Mouse (Mus musculus): ENCODE measurements around the gene 1500011B03Rik. TPM values are rescaled to one million over a fixed set of nuclear protein-coding genes. Genes with fewer than 3 reads are reported as not detected.
A peak's percentile ranks its signal among the peaks of the same experiment; 100 is the strongest.
"Not testable (repeated sequence)": the region's sequence is repeated elsewhere in the genome, so short reads cannot be mapped to it uniquely, and the experiment has no call there.

Gene 1500011B03Rik
- polyA plus RNA-seq (2014; fragmentation: Nextera tagmentation; extraction: Ambion mirVana): 112 and 113 TPM in 2 replicates

DNA sequence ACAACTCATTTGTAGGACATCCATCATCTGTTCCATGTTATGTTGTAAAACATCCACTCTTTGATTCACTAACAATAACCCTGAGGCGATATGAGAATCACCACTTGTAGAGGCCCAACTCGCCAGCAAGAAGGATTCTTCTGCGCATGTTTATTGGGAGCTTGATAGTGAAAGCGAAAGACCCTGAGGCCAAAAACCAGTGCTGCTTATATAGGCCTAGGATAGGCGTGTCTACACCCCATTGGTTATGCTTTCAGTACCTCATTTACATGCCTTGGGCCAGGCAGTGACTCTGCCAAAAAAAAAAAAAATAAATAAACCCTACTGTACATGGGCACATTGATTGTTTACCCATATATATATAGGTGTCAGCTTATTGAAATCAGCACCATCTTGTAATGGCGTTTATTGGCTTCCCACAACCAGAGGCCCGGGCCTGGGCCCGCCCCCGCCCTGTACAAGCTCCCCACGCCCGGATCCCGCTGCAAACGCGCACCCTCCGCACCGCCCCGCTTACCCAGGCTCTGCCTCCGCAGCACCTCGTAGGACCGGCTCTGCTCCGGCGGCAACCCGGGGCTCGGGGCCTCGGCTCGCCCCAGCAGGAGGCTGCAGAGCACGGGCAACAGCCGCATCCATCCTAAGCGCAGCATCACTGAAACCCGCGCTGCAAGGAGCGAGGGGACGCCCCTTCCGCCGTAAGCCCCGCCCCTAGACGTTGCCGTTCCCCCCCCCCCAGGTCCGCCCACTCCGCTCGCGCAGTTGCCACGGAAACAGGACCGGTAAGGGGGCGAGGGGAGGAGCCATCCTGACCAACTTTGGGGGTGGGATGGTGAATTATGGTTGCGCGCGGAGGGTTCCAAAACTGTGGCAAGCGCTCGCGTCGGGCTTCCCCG is at the start of gene 1500011B03Rik:
TSS of gene 1500011B03Rik (minus strand) at position 673 of the 893 bp plus-strand sequence.
- WGBS: 9% methylated on average over 52 of the region's 53 CpGs
- peaks cover 4% of the 10 kb centered on the region; the same call in 1 of the 2 replicates for H3K9me3 ChIP-seq (ENCODE audit: control insufficient read depth, low read depth, low read length)
- H3K27ac ChIP-seq (ENCODE audit: low read length): peak within 1 kb of the TSS; percentile 80; the same call in 1 of the 2 replicates
- H3K27me3 ChIP-seq (ENCODE audit: control insufficient read depth, insufficient read depth, low read length): no peaks in the 10 kb centered on the region
- peak within 1 kb of the TSS; percentile 53 for H3K4me2 ChIP-seq (replicated peaks; ENCODE audit: low read depth, low read length)
- H3K9ac ChIP-seq (replicated peaks; ENCODE audit: low read depth, low read length): peak within 1 kb of the TSS; percentile 57
- H3K36me3 ChIP-seq (ENCODE audit: control insufficient read depth, insufficient read depth, low read length): no peaks in the 10 kb centered on the region
- H3K4me3 ChIP-seq (ENCODE audit: low read depth, low read length): peak within 1 kb of the TSS; percentile 69
- H3K4me1 ChIP-seq (ENCODE audit: control insufficient read depth, insufficient read depth, low read length): no peaks in the 10 kb centered on the region; the same call in 1 of the 2 replicates
- peak; percentile 83 for ATAC-seq (ENCODE audit: insufficient number of reproducible peaks, insufficient read depth, low FRiP score, low read depth)

DNA sequence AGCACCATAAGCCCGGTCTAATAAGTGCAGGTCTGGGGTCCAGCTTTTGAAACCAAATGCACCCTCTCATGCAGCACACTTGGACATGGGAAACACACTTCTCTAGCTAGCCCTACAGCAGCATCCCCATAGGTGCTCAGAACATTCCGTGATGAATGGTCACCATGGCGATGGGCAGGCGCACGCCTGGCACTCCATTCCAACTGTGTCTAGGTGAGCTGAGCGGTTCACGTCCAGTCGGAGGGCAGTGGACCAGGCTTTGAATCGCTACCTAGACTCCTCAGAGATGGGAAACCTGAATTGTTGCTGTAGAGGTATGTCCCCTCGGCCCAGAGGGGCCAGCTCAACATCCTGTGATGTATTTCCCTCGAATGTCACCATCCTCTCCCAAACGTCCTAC is 42.0 kb upstream of the 1500011B03Rik start:
- H3K36me3 ChIP-seq (ENCODE audit: control insufficient read depth, insufficient read depth, low read length): no peaks in the 10 kb centered on the region
- no peak for ATAC-seq (ENCODE audit: insufficient number of reproducible peaks, insufficient read depth, low FRiP score, low read depth)
- WGBS: 90% methylated on average over 12 of the region's 12 CpGs

DNA sequence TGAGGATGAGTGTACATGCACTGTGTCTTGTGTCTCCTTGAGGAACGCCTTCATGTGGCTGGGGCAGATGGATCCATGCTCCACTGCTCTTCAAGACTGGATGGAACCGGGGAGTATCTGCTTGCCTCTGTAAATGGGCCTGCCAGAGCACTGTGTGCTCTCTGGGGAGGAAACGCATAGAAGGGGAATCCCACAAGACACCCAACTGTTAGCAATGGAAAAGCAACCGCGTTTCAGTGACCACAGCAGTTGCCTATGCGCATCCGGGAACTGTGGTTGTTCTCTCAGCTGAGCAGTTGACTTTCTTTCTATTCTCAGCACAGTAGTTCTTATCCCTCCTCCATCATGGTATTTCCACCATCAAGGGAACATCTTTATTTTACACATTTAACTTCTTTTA is 41.5 kb upstream of the 1500011B03Rik start:
- H3K9me3 ChIP-seq (ENCODE audit: control insufficient read depth, low read depth, low read length): peaks cover 6% of the 10 kb centered on the region
- ATAC-seq (ENCODE audit: insufficient number of reproducible peaks, insufficient read depth, low FRiP score, low read depth): no peak
- H3K4me2 ChIP-seq (replicated peaks; ENCODE audit: low read depth, low read length): no peak overlapping the region
- H3K27ac ChIP-seq (ENCODE audit: low read length): no peak overlapping the region
- H3K9ac ChIP-seq (replicated peaks; ENCODE audit: low read depth, low read length): no peak overlapping the region
- H3K4me3 ChIP-seq (ENCODE audit: low read depth, low read length): no peak overlapping the region
- no peaks in the 10 kb centered on the region for H3K36me3 ChIP-seq (ENCODE audit: control insufficient read depth, insufficient read depth, low read length)
- no peaks in the 10 kb centered on the region for H3K27me3 ChIP-seq (ENCODE audit: control insufficient read depth, insufficient read depth, low read length)
- WGBS: 85% methylated on average over 7 of the region's 7 CpGs
- no peaks in the 10 kb centered on the region for H3K4me1 ChIP-seq (ENCODE audit: control insufficient read depth, insufficient read depth, low read length)

More for the DNA sequence above, 42.0 kb upstream of the 1500011B03Rik start:
- H3K4me1 ChIP-seq (ENCODE audit: control insufficient read depth, insufficient read depth, low read length): no peaks in the 10 kb centered on the region
- H3K4me2 ChIP-seq (replicated peaks; ENCODE audit: low read depth, low read length): no peak overlapping the region
- peaks cover 6% of the 10 kb centered on the region for H3K9me3 ChIP-seq (ENCODE audit: control insufficient read depth, low read depth, low read length)
- H3K4me3 ChIP-seq (ENCODE audit: low read depth, low read length): no peak overlapping the region
- no peak overlapping the region for H3K27ac ChIP-seq (ENCODE audit: low read length)
- no peaks in the 10 kb centered on the region for H3K27me3 ChIP-seq (ENCODE audit: control insufficient read depth, insufficient read depth, low read length)
- no peak overlapping the region for H3K9ac ChIP-seq (replicated peaks; ENCODE audit: low read depth, low read length)

DNA sequence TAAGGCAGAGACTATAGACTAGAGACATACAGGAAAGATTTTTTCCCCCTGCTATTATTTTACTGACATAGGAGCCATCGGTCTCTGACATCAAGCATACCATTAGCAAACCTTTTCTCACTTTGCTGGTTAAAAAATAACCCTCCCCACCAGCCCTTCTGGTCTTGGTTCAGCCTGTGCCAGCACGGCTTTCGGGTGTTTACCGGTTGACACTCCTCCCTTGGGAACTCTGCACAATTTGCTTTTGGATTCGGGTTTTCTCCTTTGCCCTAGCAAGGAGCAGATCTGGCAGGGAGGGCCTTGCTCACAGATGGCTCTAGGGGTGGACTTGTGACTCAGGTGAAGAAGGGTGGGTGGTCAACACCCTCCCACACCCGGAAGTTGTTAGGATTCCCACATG is 38.5 kb upstream of the 1500011B03Rik start:
- ATAC-seq (ENCODE audit: insufficient number of reproducible peaks, insufficient read depth, low FRiP score, low read depth): no peak

DNA sequence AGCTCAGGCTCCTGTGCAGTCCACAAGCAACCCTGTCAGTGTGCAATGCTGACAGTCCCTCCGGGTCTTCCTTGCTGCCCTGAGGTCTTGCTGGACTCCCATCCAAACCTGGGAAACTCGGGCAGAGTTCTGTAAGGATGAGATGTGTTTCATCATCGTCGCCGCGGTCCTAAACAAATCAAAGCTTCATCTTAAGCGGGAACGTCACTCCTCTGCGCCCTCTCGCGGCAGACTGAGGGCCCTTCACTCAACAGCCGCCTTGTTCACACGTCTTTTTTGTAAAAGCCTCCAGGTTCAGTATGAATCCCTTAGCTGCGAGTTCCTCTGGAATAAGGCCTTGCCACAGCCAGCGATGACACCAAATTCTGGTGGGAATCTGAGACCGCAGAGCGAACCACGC is 36.0 kb upstream of the 1500011B03Rik start:
- Histone ChIP-seq H3K9me3 (ENCODE audit: control insufficient read depth, low read depth, low read length) (no peaks in the 10 kb centered on the region), H3K36me3 (ENCODE audit: control insufficient read depth, insufficient read depth, low read length) (no peaks in the 10 kb centered on the region), H3K27me3 (ENCODE audit: control insufficient read depth, insufficient read depth, low read length) (no peaks in the 10 kb centered on the region), H3K9ac (replicated peaks; ENCODE audit: low read depth, low read length) (no peak overlapping the region), H3K27ac (ENCODE audit: low read length) (no peak overlapping the region), H3K4me3 (ENCODE audit: low read depth, low read length) (peak overlapping the region; percentile 15; the same call in 1 of the 2 replicates), H3K4me2 (replicated peaks; ENCODE audit: low read depth, low read length) (peak overlapping the region; percentile 49), H3K4me1 (ENCODE audit: control insufficient read depth, insufficient read depth, low read length) (no peaks in the 10 kb centered on the region)
- no peak for ATAC-seq (ENCODE audit: insufficient number of reproducible peaks, insufficient read depth, low FRiP score, low read depth)
- 6% methylated on average over 18 of the region's 18 CpGs for WGBS

More for the DNA sequence above, 38.5 kb upstream of the 1500011B03Rik start:
- Histone ChIP-seq H3K4me3 (ENCODE audit: low read depth, low read length) (no peak overlapping the region), H3K4me2 (replicated peaks; ENCODE audit: low read depth, low read length) (no peak overlapping the region), H3K4me1 (ENCODE audit: control insufficient read depth, insufficient read depth, low read length) (no peaks in the 10 kb centered on the region), H3K27ac (ENCODE audit: low read length) (no peak overlapping the region), H3K27me3 (ENCODE audit: control insufficient read depth, insufficient read depth, low read length) (no peaks in the 10 kb centered on the region), H3K9ac (replicated peaks; ENCODE audit: low read depth, low read length) (no peak overlapping the region), H3K36me3 (ENCODE audit: control insufficient read depth, insufficient read depth, low read length) (no peaks in the 10 kb centered on the region), H3K9me3 (ENCODE audit: control insufficient read depth, low read depth, low read length) (no peaks in the 10 kb centered on the region)
- 50% methylated on average over 6 of the region's 6 CpGs for WGBS

DNA sequence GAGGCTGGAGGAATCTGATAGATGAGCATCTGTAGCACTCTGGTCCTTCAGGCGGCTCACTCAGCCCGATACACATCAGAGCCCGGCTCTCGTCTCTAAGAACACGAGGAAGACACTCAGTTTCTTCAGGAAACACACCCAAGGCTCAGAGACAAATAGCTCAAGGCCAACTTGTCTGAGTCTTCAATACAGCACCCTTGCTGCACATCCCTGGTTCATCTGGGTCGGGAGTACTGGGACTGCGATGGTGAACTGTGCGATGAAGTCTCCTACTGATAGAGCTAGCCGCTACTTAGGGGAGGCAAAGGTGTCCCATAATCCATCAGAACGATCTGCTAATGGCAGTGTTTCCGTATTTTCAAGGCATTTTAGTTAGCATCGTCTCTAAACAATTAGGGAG is 35.3 kb upstream of the 1500011B03Rik start, which contains the start of gene Gm9936:
TSS of gene Gm9936 (minus strand) at position 101 of the 400 bp plus-strand sequence.
- Histone ChIP-seq H3K27me3 (ENCODE audit: control insufficient read depth, insufficient read depth, low read length) (no peaks in the 10 kb centered on the region), H3K4me2 (replicated peaks; ENCODE audit: low read depth, low read length) (peak within 1 kb of the TSS; percentile 49), H3K4me1 (ENCODE audit: control insufficient read depth, insufficient read depth, low read length) (no peaks in the 10 kb centered on the region), H3K36me3 (ENCODE audit: control insufficient read depth, insufficient read depth, low read length) (no peaks in the 10 kb centered on the region), H3K9me3 (ENCODE audit: control insufficient read depth, low read depth, low read length) (no peaks in the 10 kb centered on the region), H3K9ac (replicated peaks; ENCODE audit: low read depth, low read length) (no peak within 1 kb of the TSS), H3K4me3 (ENCODE audit: low read depth, low read length) (peak within 1 kb of the TSS; percentile 15; the same call in 1 of the 2 replicates), H3K27ac (ENCODE audit: low read length) (no peak within 1 kb of the TSS)
- no peak for ATAC-seq (ENCODE audit: insufficient number of reproducible peaks, insufficient read depth, low FRiP score, low read depth)
- WGBS: 74% methylated on average over 12 of the region's 12 CpGs

DNA sequence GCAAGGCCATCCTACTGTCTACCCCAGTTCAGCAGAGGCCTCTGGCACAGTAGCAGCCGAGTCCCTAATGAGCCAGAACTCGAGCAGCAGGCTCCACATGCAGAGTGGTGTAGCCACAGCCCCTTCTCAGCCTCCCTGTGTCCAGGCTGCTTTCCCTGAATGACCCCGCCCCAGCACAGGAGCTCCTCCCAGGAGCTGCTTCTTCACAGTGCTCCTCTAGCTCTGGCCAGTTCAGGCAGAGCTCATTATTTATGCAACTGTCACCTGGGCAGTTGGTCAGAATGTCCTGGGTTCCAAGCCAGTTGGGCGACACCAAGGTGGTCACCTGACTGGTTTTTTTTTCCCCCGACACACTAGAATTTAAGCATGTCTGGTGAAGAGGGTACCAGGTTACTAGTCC is 30.1 kb upstream of the 1500011B03Rik start, which contains the start of gene 4930519G04Rik:
TSS of gene 4930519G04Rik (plus strand) at position 301 of the 400 bp plus-strand sequence.
- not testable (repeated sequence) for ATAC-seq (ENCODE audit: insufficient number of reproducible peaks, insufficient read depth, low FRiP score, low read depth); H3K36me3 ChIP-seq (ENCODE audit: control insufficient read depth, insufficient read depth, low read length); H3K4me1 ChIP-seq (ENCODE audit: control insufficient read depth, insufficient read depth, low read length); H3K9me3 ChIP-seq (ENCODE audit: control insufficient read depth, low read depth, low read length); H3K4me3 ChIP-seq (ENCODE audit: low read depth, low read length); H3K27ac ChIP-seq (ENCODE audit: low read length); H3K9ac ChIP-seq (replicated peaks; ENCODE audit: low read depth, low read length); H3K4me2 ChIP-seq (replicated peaks; ENCODE audit: low read depth, low read length); H3K27me3 ChIP-seq (ENCODE audit: control insufficient read depth, insufficient read depth, low read length)
- WGBS: 70% methylated on average over 3 of the region's 5 CpGs

DNA sequence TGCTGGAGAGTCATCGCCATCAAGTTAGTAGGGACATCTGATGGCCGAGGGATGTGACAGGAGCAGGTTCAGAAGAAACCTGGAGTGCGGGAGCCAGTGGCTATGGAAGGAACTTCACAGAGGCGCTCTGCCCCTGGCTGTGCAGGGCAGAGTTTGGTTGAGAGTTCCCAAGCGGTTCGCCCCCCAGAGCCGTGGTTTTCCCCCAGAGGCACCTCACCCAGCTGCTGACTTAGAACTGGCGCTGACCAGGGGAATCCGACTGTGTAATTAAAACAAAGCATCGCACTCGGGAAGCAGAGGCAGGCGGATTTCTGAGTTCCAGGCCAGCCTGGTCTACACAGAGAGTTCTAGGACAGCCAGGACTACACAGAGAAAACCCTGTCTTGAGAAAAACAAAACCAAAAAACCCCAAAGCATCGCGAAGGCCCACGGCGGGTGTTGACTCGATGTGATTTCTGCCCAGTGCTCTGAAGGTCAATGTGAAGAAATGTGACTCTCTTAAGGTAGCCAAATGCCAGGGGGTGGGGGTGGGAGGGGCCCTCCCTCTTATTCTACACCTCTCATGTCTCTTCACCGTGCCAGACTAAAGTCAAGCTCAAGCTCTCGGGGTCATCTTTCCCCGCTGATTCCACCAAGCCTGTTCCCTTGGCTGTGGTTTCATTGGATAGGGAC is 28.4 kb upstream of the 1500011B03Rik start:
- H3K36me3 ChIP-seq (ENCODE audit: control insufficient read depth, insufficient read depth, low read length): no peaks in the 10 kb centered on the region
- 88% methylated on average over 20 of the region's 20 CpGs for WGBS
- H3K4me1 ChIP-seq (ENCODE audit: control insufficient read depth, insufficient read depth, low read length): no peaks in the 10 kb centered on the region
- H3K9ac ChIP-seq (replicated peaks; ENCODE audit: low read depth, low read length): no peak overlapping the region
- H3K27ac ChIP-seq (ENCODE audit: low read length): no peak overlapping the region
- no peaks in the 10 kb centered on the region for H3K27me3 ChIP-seq (ENCODE audit: control insufficient read depth, insufficient read depth, low read length)
- H3K4me2 ChIP-seq (replicated peaks; ENCODE audit: low read depth, low read length): no peak overlapping the region
- H3K4me3 ChIP-seq (ENCODE audit: low read depth, low read length): no peak overlapping the region
- H3K9me3 ChIP-seq (ENCODE audit: control insufficient read depth, low read depth, low read length): no peaks in the 10 kb centered on the region
- no peak for ATAC-seq (ENCODE audit: insufficient number of reproducible peaks, insufficient read depth, low FRiP score, low read depth)
